Mouse (Mus musculus) MEL (cell line): ENCODE data around the gene Mmel1. TPM values are rescaled to one million over a fixed set of nuclear protein-coding genes. Genes with fewer than 3 reads are reported as not detected.

Experiments
- DNase-seq: peaks from one replicate; pipeline ENCODE4 v3.0.0; 2011; ENCODE audit warnings: low read depth, low spot score
- H3K27ac ChIP-seq: 2 replicates; pipeline ENCODE4 v1.5.1; 2012; ENCODE audit warnings: low read depth, mild to moderate bottlenecking, control low read depth, low read length, moderate library complexity; ENCODE audit not compliant: control insufficient read depth
- H3K27me3 ChIP-seq, 2 experiments: fragments of 150-350 bp in 1 of 2; sonication (generic) in 1 of 2; 2 replicates each; pipeline ENCODE4 v1.6.1; 2012; ENCODE audit warnings: low read length in 2 of 2, mild to moderate bottlenecking in 2 of 2, improper control_type of control experiment in 1 of 2, moderate library complexity in 1 of 2; ENCODE audit not compliant: insufficient read depth in 2 of 2, control insufficient read depth in 1 of 2
- H3K36me3 ChIP-seq, 2 experiments: 2 replicates each; pipeline ENCODE4 v1.6.1; 2012 to 2014; ENCODE audit warnings: low read length in 2 of 2, improper control_type of control experiment in 1 of 2, inconsistent platforms in 1 of 2, mild to moderate bottlenecking in 1 of 2; ENCODE audit not compliant: insufficient read depth in 2 of 2, control insufficient read depth in 1 of 2
- H3K4me1 ChIP-seq, 2 experiments: fragments of 150-350 bp in 1 of 2; sonication (generic) in 1 of 2; 2 replicates each; pipeline ENCODE4 v1.6.1; 2012; ENCODE audit warnings: low read length in 2 of 2, improper control_type of control experiment in 1 of 2, mild to moderate bottlenecking in 1 of 2; ENCODE audit not compliant: insufficient read depth in 2 of 2, control insufficient read depth in 1 of 2
- H3K4me3 ChIP-seq, 2 experiments: fragments of 150-350 bp in 1 of 2; sonication (generic) in 1 of 2; 2 replicates each; pipeline ENCODE4 v1.5.1; 2012; ENCODE audit warnings: low read depth in 2 of 2, low read length in 2 of 2, mild to moderate bottlenecking in 2 of 2, moderate library complexity in 2 of 2, control low read depth in 1 of 2, improper control_type of control experiment in 1 of 2; ENCODE audit not compliant: control insufficient read depth in 1 of 2, insufficient read depth in 1 of 2
- H3K79me2 ChIP-seq: 2 replicates; pipeline ENCODE4 v1.6.1; 2012; ENCODE audit warnings: mild to moderate bottlenecking, low read length, moderate library complexity; ENCODE audit not compliant: control insufficient read depth, poor library complexity, insufficient read depth
- H3K9ac ChIP-seq: 2 replicates; pipeline ENCODE4 v1.6.1; 2012; ENCODE audit warnings: low read depth, mild to moderate bottlenecking, control low read depth, low read length, moderate library complexity; ENCODE audit not compliant: control insufficient read depth, poor library complexity, severe bottlenecking
- H3K9me3 ChIP-seq: fragments of 150-350 bp; sonication (generic); replicated peaks from 2 replicates; pipeline ENCODE4 v1.6.1; 2012; ENCODE audit warnings: mild to moderate bottlenecking, low read length, improper control_type of control experiment, moderate library complexity; ENCODE audit not compliant: insufficient read depth
- BHLHE40 ChIP-seq: IDR thresholded peaks from 2 replicates; pipeline ENCODE4 v1.6.1; 2012; ENCODE audit warnings: low read depth, mild to moderate bottlenecking, inconsistent platforms, low read length, improper control_type of control experiment, borderline replicate concordance
- CHD1 ChIP-seq: IDR thresholded peaks from 2 replicates; pipeline ENCODE4 v1.6.1; 2012; ENCODE audit warnings: low read depth, mild to moderate bottlenecking, inconsistent platforms, low read length, improper control_type of control experiment
- CHD2 ChIP-seq: IDR thresholded peaks from 2 replicates; pipeline ENCODE4 v1.6.1; 2011; ENCODE audit warnings: low read length, improper control_type of control experiment
- CTCF ChIP-seq, 3 experiments: IDR thresholded peaks in 2 of 3; conservative IDR thresholded peaks in 1 of 3; 2 replicates each; pipeline ENCODE4 v1.5.1; 2011 to 2012; ENCODE audit warnings: low read length in 3 of 3, low read depth in 2 of 3, mild to moderate bottlenecking in 2 of 3, improper control_type of control experiment in 1 of 3, inconsistent platforms in 1 of 3, mixed read lengths in 1 of 3, moderate library complexity in 1 of 3; ENCODE audit not compliant: control insufficient read depth in 1 of 3, insufficient read depth in 1 of 3, poor library complexity in 1 of 3, severe bottlenecking in 1 of 3
- EP300 ChIP-seq, 2 experiments: IDR thresholded peaks; 2 replicates each; pipeline ENCODE4 v1.6.1; 2011; ENCODE audit warnings: improper control_type of control experiment in 2 of 2, low read length in 2 of 2, low read depth in 1 of 2, mild to moderate bottlenecking in 1 of 2
- GABPA ChIP-seq: IDR thresholded peaks from 2 replicates; pipeline ENCODE4 v1.6.1; 2012; ENCODE audit warnings: low read depth, mild to moderate bottlenecking, inconsistent platforms, low read length, improper control_type of control experiment, moderate library complexity
- JUND ChIP-seq: IDR thresholded peaks from 2 replicates; pipeline ENCODE4 v1.6.1; 2011; ENCODE audit warnings: low read depth, mild to moderate bottlenecking, improper control_type of control experiment, low read length
- MAZ ChIP-seq: IDR thresholded peaks from 2 replicates; pipeline ENCODE4 v1.6.1; 2012; ENCODE audit warnings: low read depth, mild to moderate bottlenecking, inconsistent platforms, low read length, improper control_type of control experiment
- MEF2A ChIP-seq: IDR thresholded peaks from 2 replicates; pipeline ENCODE4 v1.6.1; 2014; ENCODE audit warnings: low read depth, mild to moderate bottlenecking, inconsistent platforms, low read length, improper control_type of control experiment; ENCODE audit not compliant: poor library complexity, insufficient replicate concordance, severe bottlenecking; ENCODE audit errors: extremely low read depth
- MYB ChIP-seq: IDR thresholded peaks from 2 replicates; pipeline ENCODE4 v1.6.1; 2011; ENCODE audit warnings: mild to moderate bottlenecking, low read depth, low read length, improper control_type of control experiment
- MYC ChIP-seq: IDR thresholded peaks from 2 replicates; pipeline ENCODE4 v1.6.1; 2011; ENCODE audit warnings: low read depth, mild to moderate bottlenecking, low read length, improper control_type of control experiment, moderate library complexity
- POLR2AphosphoS2 ChIP-seq: IDR thresholded peaks from 2 replicates; pipeline ENCODE4 v1.6.1; 2011; ENCODE audit warnings: low read length, improper control_type of control experiment
- POLR2AphosphoS5 ChIP-seq: IDR thresholded peaks from 2 replicates; pipeline ENCODE4 v1.6.1; 2012; ENCODE audit warnings: low read depth, borderline replicate concordance, mild to moderate bottlenecking, inconsistent platforms, low read length, moderate library complexity, mixed read lengths
- RAD21 ChIP-seq: IDR thresholded peaks from 2 replicates; pipeline ENCODE4 v1.6.1; 2011; ENCODE audit warnings: mild to moderate bottlenecking, low read depth, low read length, improper control_type of control experiment
- SIN3A ChIP-seq: IDR thresholded peaks from 2 replicates; pipeline ENCODE4 v1.6.1; 2012; ENCODE audit warnings: low read length, improper control_type of control experiment, inconsistent platforms
- TAL1 ChIP-seq: IDR thresholded peaks from 2 replicates; pipeline ENCODE4 v1.6.1; 2012; ENCODE audit warnings: mild to moderate bottlenecking, inconsistent platforms, low read length, moderate library complexity, mixed read lengths
- ZMIZ1 ChIP-seq: IDR thresholded peaks from 2 replicates; pipeline ENCODE4 v1.6.1; 2012; ENCODE audit warnings: low read depth, mild to moderate bottlenecking, inconsistent platforms, low read length, improper control_type of control experiment, moderate library complexity
- ZNF384 ChIP-seq: IDR thresholded peaks from 2 replicates; pipeline ENCODE4 v1.6.1; 2012; ENCODE audit warnings: low read depth, mild to moderate bottlenecking, inconsistent platforms, low read length, improper control_type of control experiment
- polyA plus RNA-seq, 2 experiments: library from polyadenylated mRNA; stranded (reverse) in 1 of 2; unstranded in 1 of 2; fragments of >175 nt in 1 of 2; fragments of >200 nt in 1 of 2; gene quantifications; 2 replicates each; pipeline versions ENCODE4 v1.2.1 to v1.2.4; 2012; ENCODE audit warnings: low replicate concordance in 2 of 2, low read depth in 1 of 2; ENCODE audit not compliant: insufficient read length in 2 of 2, insufficient read depth in 1 of 2, missing spikeins in 1 of 2
- total RNA-seq: library from RNA; depleted of rRNA; stranded (reverse); fragments of 300-350 nt; gene quantifications from 2 replicates; pipeline ENCODE4 v1.2.3, GENCODE M21; 2012

The Mmel1 gene
- total and polyA plus RNA-seq, 3 experiments, result 0.07 to 0.08 TPM; not detected in 1

DNA sequence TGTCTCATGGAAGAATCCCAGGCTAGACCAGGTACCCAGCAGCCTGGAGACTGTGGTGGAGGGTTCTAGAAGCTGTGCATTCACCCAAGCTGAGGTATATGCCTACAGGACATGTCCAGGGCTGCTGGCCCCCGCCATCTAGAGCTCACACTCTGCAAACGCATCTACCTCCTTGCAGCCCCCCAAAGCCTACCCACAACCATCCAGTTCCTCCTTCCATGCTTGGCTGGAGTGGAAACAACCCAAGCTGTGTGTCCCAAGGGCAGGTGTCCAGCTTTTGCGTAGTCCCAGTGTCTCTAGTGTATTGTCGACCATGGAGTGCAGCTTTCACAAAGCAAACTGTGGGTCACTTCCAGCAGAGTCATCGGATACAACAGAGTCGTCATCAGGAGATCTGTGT, 2.1 kb upstream of the Mmel1 start:
- Histone ChIP-seq H3K4me3 (no peak overlapping the region), H3K9me3 (no peaks in the 10 kb centered on the region), H3K27me3 (no peaks in the 10 kb centered on the region), H3K4me1 (peaks cover 0 to 4% of the 10 kb centered on the region in 2 experiments; a peak in 2 of 4 replicates), H3K36me3 (no peaks in the 10 kb centered on the region), H3K27ac (no peak overlapping the region), H3K79me2 (no peaks in the 10 kb centered on the region), H3K9ac (no peak overlapping the region)
- DNase-seq, result no peak
- TF ChIP-seq CTCF (IDR thresholded peaks at IDR 0.05 in 2 of 3, conservative IDR thresholded peaks at IDR 0.05 in 1 of 3; ENCODE audit: control insufficient read depth in 1 of 3, insufficient read depth in 1 of 3, low read depth in 2 of 3, low read length in 3 of 3, poor library complexity in 1 of 3, severe bottlenecking in 1 of 3), result no peak
- TF ChIP-seq POLR2AphosphoS2, result no peak
- no peak for TF ChIP-seq ZMIZ1
- TF ChIP-seq CHD2, result no peak
- no peak for TF ChIP-seq ZNF384
- no peak for TF ChIP-seq MYB
- no peak for TF ChIP-seq JUND
- TF ChIP-seq MYC, result no peak
- TF ChIP-seq MEF2A, result no peak

DNA sequence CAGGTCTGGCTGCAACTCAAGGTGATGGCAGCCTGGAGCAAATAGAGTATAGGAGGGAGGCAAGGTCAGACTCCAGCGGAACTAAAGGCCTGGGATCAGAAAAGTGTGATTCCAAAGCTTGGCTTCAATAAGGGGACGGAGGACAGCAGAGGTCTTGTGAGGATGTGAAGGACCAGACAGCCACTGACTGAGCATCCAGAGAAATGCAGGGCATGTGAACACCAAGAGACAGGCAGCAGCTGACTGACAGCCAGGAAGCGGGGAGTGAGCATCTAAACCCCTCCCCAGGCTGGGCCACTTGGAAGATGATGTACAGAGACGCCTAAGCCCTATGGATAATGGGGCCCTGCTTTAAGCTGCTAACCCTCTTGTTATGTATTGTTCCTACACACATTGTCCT, 1.3 kb downstream of the Mmel1 start:
- TF ChIP-seq JUND (no peak), EP300 (IDR thresholded peaks at IDR 0.05; ENCODE audit: low read depth in 1 of 2, low read length in 2 of 2) (no peak), GABPA (no peak), RAD21 (no peak), CHD1 (no peak), BHLHE40 (no peak), CTCF (IDR thresholded peaks at IDR 0.05 in 2 of 3, conservative IDR thresholded peaks at IDR 0.05 in 1 of 3; ENCODE audit: control insufficient read depth in 1 of 3, insufficient read depth in 1 of 3, low read depth in 2 of 3, low read length in 3 of 3, poor library complexity in 1 of 3, severe bottlenecking in 1 of 3) (no peak), TAL1 (no peak), MAZ (no peak), POLR2AphosphoS5 (no peak), SIN3A (no peak), MEF2A (no peak)
- no peak overlapping the region for H3K4me3 ChIP-seq
- no peak for DNase-seq
- H3K9me3 ChIP-seq, result no peaks in the 10 kb centered on the region
- H3K27ac ChIP-seq, result no peak overlapping the region
- no peaks in the 10 kb centered on the region for H3K27me3 ChIP-seq
- no peaks in the 10 kb centered on the region for H3K4me1 ChIP-seq
- no peak overlapping the region for H3K9ac ChIP-seq
- no peaks in the 10 kb centered on the region for H3K36me3 ChIP-seq
- no peaks in the 10 kb centered on the region for H3K79me2 ChIP-seq
